Mouse (Mus musculus): ENCODE data around the gene Tbc1d4.

Tbc1d4 gene

DNA sequence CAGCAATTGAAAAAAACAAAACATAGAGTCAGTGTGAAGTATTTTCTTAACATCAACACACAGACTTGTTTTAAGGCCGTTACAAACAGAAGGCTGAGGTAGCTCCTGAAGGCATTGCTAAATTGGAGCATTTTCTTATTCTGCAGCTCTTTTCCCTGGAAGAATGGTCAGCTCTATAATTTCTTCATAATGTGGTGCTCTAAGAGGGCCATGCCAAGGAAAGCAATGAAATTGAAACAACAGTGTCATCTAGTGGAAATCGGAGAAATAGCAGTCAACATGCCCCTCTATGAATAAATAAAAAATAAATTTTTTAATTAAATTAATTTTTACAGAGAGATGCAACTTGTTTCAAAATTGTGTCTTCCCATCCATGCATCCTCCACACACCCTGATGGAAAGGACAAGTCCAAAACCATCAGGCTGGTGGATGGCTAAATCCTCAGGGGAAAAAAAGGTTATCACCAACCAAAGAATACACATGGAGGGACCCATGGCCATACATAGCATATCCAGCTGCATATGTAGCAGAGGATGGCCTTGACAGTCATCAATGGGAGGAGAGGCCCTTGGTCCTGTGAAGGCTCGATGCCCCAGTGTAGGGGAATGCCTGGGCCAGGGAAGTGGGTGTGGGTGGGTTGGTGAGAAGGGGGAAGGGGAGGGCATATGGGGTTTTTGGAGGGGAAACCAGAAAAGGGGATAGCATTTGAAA lies 180.0 kb downstream of the Tbc1d4 start:
- peak; percentile 24 for DNase-seq (ENCODE audit: low read depth, low spot score)

DNA sequence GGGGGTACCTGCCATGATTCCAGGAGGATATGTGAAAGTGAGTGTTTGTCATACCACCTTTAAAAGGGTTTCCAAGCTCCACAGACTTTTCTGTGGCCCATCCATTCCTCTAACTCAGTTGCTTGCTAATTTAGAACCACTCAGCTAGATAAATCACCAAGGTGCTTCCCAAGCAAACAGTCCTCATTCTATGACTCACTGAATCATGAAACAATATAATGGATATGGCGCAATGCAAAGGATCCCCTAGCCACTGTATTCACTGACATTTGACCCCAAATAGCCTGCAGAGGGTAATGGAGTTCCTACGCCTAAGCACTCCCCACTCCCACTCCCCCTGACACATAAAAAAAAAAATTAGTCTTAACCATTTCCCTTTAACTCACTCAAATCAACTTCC lies 191.3 kb downstream of the Tbc1d4 start:
- no peak for DNase-seq (ENCODE audit: low read depth, low spot score)
